In genomic region chr6:124964638-124965037, GRCm38 (mm10) we compare ENCODE assay signal across 8 mouse cellular contexts. TPM values are rescaled to one million over a fixed set of nuclear protein-coding genes. Genes with fewer than 3 reads are reported as not detected.
DNase-seq lines count a peak whose midpoint lies in the region; ATAC-seq and TF ChIP-seq lines count a peak whose summit lies in the region.

No protein-coding gene starts in this region.

- H3K4me2 ChIP-seq in forebrain, embryonic 12.5 days, result peak overlapping the region; percentile 90
- H3K4me2 ChIP-seq in liver, embryonic 12.5 days, result peak overlapping the region; percentile 91

- H3K36me3 ChIP-seq in E14TG2a.4 (ENCODE audit: insufficient read depth, low read length), result peaks cover 60% of the 10 kb centered on the region
- H3K36me3 ChIP-seq in forebrain, embryonic 12.5 days (replicated peaks), result peaks cover 34% of the 10 kb centered on the region
- peaks cover 36% of the 10 kb centered on the region for H3K36me3 ChIP-seq in liver, embryonic 12.5 days
- H3K36me3 ChIP-seq in splenic B cell, adult 2 months (ENCODE audit: control insufficient read depth, insufficient read depth, low read length, poor library complexity, severe bottlenecking), result peaks cover 3% of the 10 kb centered on the region; the same call in 1 of the 2 replicates

- intact Hi-C loops in gastrocnemius, postnatal 14 days (cut with DNase I; ENCODE audit: low total_unique reads), result no loop called here

- H3K27ac ChIP-seq in forebrain, embryonic 12.5 days, result peak overlapping the region; percentile 90; the same call in 1 of the 2 replicates
- H3K27ac ChIP-seq in liver, embryonic 12.5 days, result peak overlapping the region; percentile 87

- H3K9ac ChIP-seq in forebrain, embryonic 12.5 days, result peak overlapping the region; percentile 87
- peak overlapping the region; percentile 90 for H3K9ac ChIP-seq in liver, embryonic 12.5 days

- no peaks in the 10 kb centered on the region for H3K27me3 ChIP-seq in E14TG2a.4 (ENCODE audit: insufficient read depth, low read length)
- 0 out of 2 replicates have a peak, but pooled peaks cover under 1% of the 10 kb centered on the region for H3K27me3 ChIP-seq in forebrain, embryonic 12.5 days
- no peaks in the 10 kb centered on the region for H3K27me3 ChIP-seq in liver, embryonic 12.5 days (replicated peaks)
- no peaks in the 10 kb centered on the region for H3K27me3 ChIP-seq in splenic B cell, adult 2 months (ENCODE audit: control insufficient read depth, insufficient read depth, low read length, poor library complexity, severe bottlenecking)

- 39% methylated on average over 16 of the region's 16 CpGs for WGBS in forebrain, embryonic 12.5 days
- 17% methylated on average over 16 of the region's 16 CpGs for WGBS in liver, embryonic 12.5 days (ENCODE audit: insufficient replicate concordance)

- H3K4me1 ChIP-seq in E14TG2a.4 (replicated peaks; ENCODE audit: low read depth, low read length), result peaks cover 58% of the 10 kb centered on the region
- H3K4me1 ChIP-seq in forebrain, embryonic 12.5 days, result peaks cover 17% of the 10 kb centered on the region
- H3K4me1 ChIP-seq in liver, embryonic 12.5 days, result peaks cover 20% of the 10 kb centered on the region

- peak; percentile 6 for DNase-seq in gastrocnemius, postnatal 14 days
- DNase-seq in gastrocnemius, postnatal 4 days (ENCODE audit: low spot score in 2 of 2), result no peak
- peak; percentile 47 for DNase-seq in splenic B cell, adult 2 months (ENCODE audit: low read depth, low spot score)
- no peak for DNase-seq in urinary bladder, adult 2 months (ENCODE audit: low spot score)
- DNase-seq in cerebellum, postnatal 25 days, result no peak

- H3K9me3 ChIP-seq in E14TG2a.4 (ENCODE audit: low read length), result 0 out of 2 replicates have a peak, but pooled peaks cover 4% of the 10 kb centered on the region
- H3K9me3 ChIP-seq in forebrain, embryonic 12.5 days, result no peaks in the 10 kb centered on the region
- H3K9me3 ChIP-seq in liver, embryonic 12.5 days (replicated peaks), result no peaks in the 10 kb centered on the region

- TF ChIP-seq CTCF in E14TG2a.4 (conservative IDR thresholded peaks at IDR 0.05; ENCODE audit: low read length), result no peak

- H3K4me3 ChIP-seq in E14TG2a.4 (replicated peaks; ENCODE audit: low read length), result peak overlapping the region; percentile 92
- H3K4me3 ChIP-seq in forebrain, embryonic 12.5 days (replicated peaks), result peak overlapping the region; percentile 81
- peak overlapping the region; percentile 81 for H3K4me3 ChIP-seq in liver, embryonic 12.5 days

- ATAC-seq in forebrain, embryonic 12.5 days (ENCODE audit: low FRiP score), result peak; percentile 31
- ATAC-seq in liver, embryonic 12.5 days, result peak; percentile 5

RNA-seq across cellular contexts. Expression of gene Cops7a, which starts 0.7 kb away (rescaled TPM):
- total RNA-seq in gastrocnemius, postnatal 14 days (2021), result 100 to 1,000 TPM in 1 of 2 experiments, 10 to 100 TPM in 1; 99.1 to 100 TPM
- total RNA-seq in gastrocnemius, postnatal 4 days (2021), result 10 to 100 TPM; 86.3 to 86.8 TPM
- polyA plus RNA-seq in forebrain, embryonic 12.5 days (2016; fragmentation: Nextera tagmentation; extraction: Ambion mirVana), result 104 and 110 TPM in 2 replicates
- 88.7 and 95.2 TPM in 2 replicates for polyA plus RNA-seq in liver, embryonic 12.5 days (2016; fragmentation: Nextera tagmentation; extraction: Ambion mirVana)
- 162 and 183 TPM in 2 replicates for polyA plus RNA-seq in urinary bladder, adult 2 months (2012; rRNA removed)

RNA-seq across cellular contexts. Expression of gene Pianp, which starts 31.9 kb away (rescaled TPM):
- total RNA-seq in gastrocnemius, postnatal 14 days (2021), result under 1 TPM; 0.16 to 0.72 TPM
- under 1 TPM; 0.56 to 0.67 TPM for total RNA-seq in gastrocnemius, postnatal 4 days (2021)
- 6.9 and 8.2 TPM in 2 replicates for polyA plus RNA-seq in forebrain, embryonic 12.5 days (2016; fragmentation: Nextera tagmentation; extraction: Ambion mirVana)
- polyA plus RNA-seq in liver, embryonic 12.5 days (2016; fragmentation: Nextera tagmentation; extraction: Ambion mirVana), result 0.11 TPM in 1 of 2 replicates, not detected in the other
- polyA plus RNA-seq in urinary bladder, adult 2 months (2012; rRNA removed), result 19.3 and 24.4 TPM in 2 replicates

RNA-seq across cellular contexts. Expression of gene Mlf2, which starts 33.5 kb away (rescaled TPM):
- 100 to 1,000 TPM; 250 to 257 TPM for total RNA-seq in gastrocnemius, postnatal 14 days (2021)
- 100 to 1,000 TPM; 236 to 238 TPM for total RNA-seq in gastrocnemius, postnatal 4 days (2021)
- 445 and 449 TPM in 2 replicates for polyA plus RNA-seq in forebrain, embryonic 12.5 days (2016; fragmentation: Nextera tagmentation; extraction: Ambion mirVana)
- 178 and 187 TPM in 2 replicates for polyA plus RNA-seq in liver, embryonic 12.5 days (2016; fragmentation: Nextera tagmentation; extraction: Ambion mirVana)
- polyA plus RNA-seq in urinary bladder, adult 2 months (2012; rRNA removed), result 273 and 291 TPM in 2 replicates

RNA-seq across cellular contexts. Expression of gene Zfp384, which starts 44.3 kb away (rescaled TPM):
- 10 to 100 TPM; 20.1 to 20.7 TPM for total RNA-seq in gastrocnemius, postnatal 14 days (2021)
- total RNA-seq in gastrocnemius, postnatal 4 days (2021), result 10 to 100 TPM; 28.1 to 32.8 TPM
- 16.7 and 19.1 TPM in 2 replicates for polyA plus RNA-seq in forebrain, embryonic 12.5 days (2016; fragmentation: Nextera tagmentation; extraction: Ambion mirVana)
- 6.6 and 7.2 TPM in 2 replicates for polyA plus RNA-seq in liver, embryonic 12.5 days (2016; fragmentation: Nextera tagmentation; extraction: Ambion mirVana)
- 42.8 and 43.1 TPM in 2 replicates for polyA plus RNA-seq in urinary bladder, adult 2 months (2012; rRNA removed)

RNA-seq across cellular contexts. Expression of gene Ptms, which starts 44.7 kb away (rescaled TPM):
- 100 to 1,000 TPM; 225 to 266 TPM for total RNA-seq in gastrocnemius, postnatal 14 days (2021)
- 100 to 1,000 TPM; 395 to 409 TPM for total RNA-seq in gastrocnemius, postnatal 4 days (2021)
- polyA plus RNA-seq in forebrain, embryonic 12.5 days (2016; fragmentation: Nextera tagmentation; extraction: Ambion mirVana), result 516 and 526 TPM in 2 replicates
- polyA plus RNA-seq in liver, embryonic 12.5 days (2016; fragmentation: Nextera tagmentation; extraction: Ambion mirVana), result 64.5 and 66.7 TPM in 2 replicates
- polyA plus RNA-seq in urinary bladder, adult 2 months (2012; rRNA removed), result 807 and 1,011 TPM in 2 replicates

Comparison
In these comparisons a context has a peak if more than half of its experiments do, and no peak if none do; other contexts are left out.
1. DNase-seq: peak in gastrocnemius, postnatal 14 days (single experiment) and splenic B cell, adult 2 months (single experiment); none in gastrocnemius, postnatal 4 days (0 of 2), urinary bladder, adult 2 months (single experiment) and cerebellum, postnatal 25 days (0 of 2).
2. Peak in every context shown above with its lines, with median percentiles within 50 percentile points of each other: H3K4me3 ChIP-seq.